Mouse (Mus musculus) layer of hippocampus, postnatal 10 days (tissue): Measurements from ENCODE around the gene Gm6096. TPM values are rescaled to one million over a fixed set of nuclear protein-coding genes. Genes with fewer than 3 reads are reported as not detected.

Experiments used
- total RNA-seq, 2 experiments: library from RNA; stranded (reverse); gene quantifications; 2 replicates each; pipeline ENCODE4 v1.2.3; 2021

Gm6096 gene
- total RNA-seq, 2 experiments from 2014 or later = not detected

Other genes starting within 250 kb of the Gm6096 start
- gene Scgb2b27, start 237.1 kb upstream of the Gm6096 start, total RNA-seq = not detected
- gene Scgb1b27, start 229.6 kb upstream of the Gm6096 start, total RNA-seq = not detected
- not detected for gene Scgb1b30, start 155.6 kb upstream of the Gm6096 start, total RNA-seq
- gene Wtip, start 117.8 kb upstream of the Gm6096 start, total RNA-seq = 10 to 100 TPM; 18.0 to 22.3 TPM
- 10 to 100 TPM; 84.8 to 85.0 TPM for gene Uba2, start 81.4 kb upstream of the Gm6096 start, total RNA-seq
- 10 to 100 TPM; 23.5 to 28.9 TPM for gene Pdcd2l, start 54.4 kb upstream of the Gm6096 start, total RNA-seq
- gene Gpi1, start 20.7 kb upstream of the Gm6096 start, total RNA-seq = 100 to 1,000 TPM; 697 to 748 TPM
- 10 to 100 TPM; 57.7 to 62.4 TPM for gene 4931406P16Rik, start 62.5 kb downstream of the Gm6096 start, total RNA-seq
- gene Lsm14a, start 142.3 kb downstream of the Gm6096 start, total RNA-seq = 10 to 100 TPM; 67.9 to 72.7 TPM